Mouse (Mus musculus) lung, adult 2 months (tissue): ENCODE measurements at regions not wholly inside any gene's neighbourhood (a gene's known extent, or its start where the extent isn't known, plus 50 kb on each side); places are given as distances from the start of the nearest gene placed in this dataset.

Experiments
- CTCF ChIP-seq: fragments of 200-500 bp; IDR thresholded peaks from 2 replicates; pipeline ENCODE4 v1.5.1; 2011; ENCODE audit warnings: mild to moderate bottlenecking, low read length, control low read depth; ENCODE audit not compliant: insufficient read depth
- POLR2A ChIP-seq: fragments of 200-500 bp; IDR thresholded peaks from 2 replicates; pipeline ENCODE4 v1.6.1; 2011; ENCODE audit warnings: low read depth, mild to moderate bottlenecking, control low read depth, low read length, borderline replicate concordance; ENCODE audit errors: extremely low read depth

GRCm38 (mm10) chr14:62166596-62166995 lies 125.8 kb upstream of the Rnaseh2b start:
- TF ChIP-seq CTCF (no peak), POLR2A (no peak)
